Mouse (Mus musculus) heart, embryonic 11.5 days (tissue): Measurements from ENCODE around the gene Cux1. TPM values are rescaled to one million over a fixed set of nuclear protein-coding genes. Genes with fewer than 3 reads are reported as not detected.

Source experiments
- ATAC-seq: fragments of 200-750 bp; cut with Nextera tagmentation; replicated peaks from 2 replicates; pipeline ENCODE4 v1.8.0; 2017; ENCODE audit warnings: moderate library complexity; ENCODE audit not compliant: insufficient number of reproducible peaks, low FRiP score, low TSS enrichment
- H3K27ac ChIP-seq: fragments of 300-500 bp; sonication (generic); 2 replicates; pipeline ENCODE4 v1.5.1; 2014; ENCODE audit warnings: mild to moderate bottlenecking, low read depth, low read length
- H3K27me3 ChIP-seq: fragments of 300-500 bp; sonication (generic); 2 replicates; pipeline ENCODE4 v1.6.1; 2014; ENCODE audit warnings: mild to moderate bottlenecking, low read length, mixed read lengths; ENCODE audit not compliant: control insufficient read depth, insufficient read depth
- H3K36me3 ChIP-seq: fragments of 300-500 bp; sonication (generic); 2 replicates; pipeline ENCODE4 v1.6.1; 2014; ENCODE audit warnings: mild to moderate bottlenecking, low read length, moderate library complexity, mixed read lengths; ENCODE audit not compliant: control insufficient read depth, insufficient read depth
- H3K4me1 ChIP-seq: fragments of 300-500 bp; sonication (generic); 2 replicates; pipeline ENCODE4 v1.6.1; 2014; ENCODE audit warnings: low read length; ENCODE audit not compliant: control insufficient read depth, insufficient read depth
- H3K4me2 ChIP-seq: fragments of 300-500 bp; sonication (generic); 2 replicates; pipeline ENCODE4 v1.6.1; 2014; ENCODE audit warnings: mild to moderate bottlenecking, moderate library complexity
- H3K4me3 ChIP-seq: fragments of 300-500 bp; sonication (generic); 2 replicates; pipeline ENCODE4 v1.5.1; 2014; ENCODE audit warnings: low read depth, low read length
- H3K9ac ChIP-seq: fragments of 300-500 bp; sonication (generic); 2 replicates; pipeline ENCODE4 v1.6.1; 2014; ENCODE audit warnings: mild to moderate bottlenecking, low read depth, low read length, moderate library complexity
- H3K9me3 ChIP-seq: fragments of 300-500 bp; sonication (generic); replicated peaks from 2 replicates; pipeline ENCODE4 v1.6.1; 2016; ENCODE audit warnings: low read length; ENCODE audit not compliant: control insufficient read depth
- WGBS: fragments of 180-500 bp; shearing (Covaris S2); extraction: QIAGEN DNeasy Blood & Tissue Kit; methylation state at CpG from one replicate; pipeline ENCODE4 v1.1.7; 2014; ENCODE audit not compliant: insufficient replicate concordance; 5-methylcytosine and 5-hydroxymethylcytosine counted together
- polyA plus RNA-seq: library from polyadenylated mRNA; unstranded; fragments of >200 nt; fragmentation: Nextera tagmentation; extraction: Ambion mirVana; gene quantifications from 2 replicates; pipeline ENCODE4 v1.2.1, GENCODE M21; 2014

The Cux1 gene
- polyA plus RNA-seq, 1 experiment from 2014 or later, result 67.5 TPM

DNA sequence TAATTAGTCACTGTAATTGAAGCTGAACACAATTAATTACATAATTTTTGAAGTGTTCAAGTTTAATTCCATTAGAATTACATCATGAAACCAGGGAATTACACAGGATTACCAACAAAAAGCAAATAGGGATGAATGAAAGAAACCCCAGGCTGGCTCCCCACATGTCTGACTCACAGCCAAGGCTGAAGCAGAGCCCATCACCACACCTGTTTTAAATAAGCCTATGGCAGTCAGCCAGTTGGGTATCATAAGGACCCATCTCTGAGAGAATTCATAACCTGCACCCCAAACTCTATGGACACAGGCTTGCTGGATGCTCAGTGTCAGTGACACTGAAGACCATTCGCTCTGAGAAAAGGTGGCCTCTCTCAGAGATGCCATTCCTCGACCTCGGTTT is 15.2 kb downstream of the Cux1 start:
- Histone ChIP-seq H3K4me3 (no peak overlapping the region), H3K27ac (no peak overlapping the region), H3K4me1 (peaks cover 62% of the 10 kb centered on the region), H3K9me3 (no peaks in the 10 kb centered on the region), H3K36me3 (no peaks in the 10 kb centered on the region), H3K9ac (no peak overlapping the region), H3K4me2 (no peak overlapping the region), H3K27me3 (no peaks in the 10 kb centered on the region)
- no peak for ATAC-seq
- 78% methylated on average over 3 of the region's 3 CpGs for WGBS

DNA sequence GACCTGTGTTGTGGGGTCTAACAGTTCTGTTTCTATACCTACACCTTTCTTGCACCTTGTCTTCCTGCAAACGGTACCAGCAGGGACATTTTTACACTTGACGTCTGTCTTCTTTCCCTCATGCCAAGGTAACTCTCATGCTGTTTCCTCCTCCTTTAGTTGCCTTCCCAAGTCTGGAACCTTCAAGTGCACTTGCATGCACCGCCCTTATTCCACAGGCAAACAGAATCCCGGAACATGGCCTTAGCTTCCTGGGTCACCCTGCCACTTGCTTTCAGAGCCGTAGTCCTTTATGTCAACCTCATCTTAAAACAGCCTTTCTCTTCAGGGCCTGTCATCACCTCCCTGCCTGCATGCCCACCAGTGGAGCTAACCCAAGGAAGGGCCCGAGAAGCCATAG is 15.7 kb downstream of the Cux1 start:
- no peaks in the 10 kb centered on the region for H3K36me3 ChIP-seq
- H3K27ac ChIP-seq, result peak overlapping the region; percentile 22; the same call in 1 of the 2 replicates
- no peak overlapping the region for H3K4me3 ChIP-seq
- H3K27me3 ChIP-seq, result no peaks in the 10 kb centered on the region
- no peak overlapping the region for H3K9ac ChIP-seq
- H3K4me2 ChIP-seq, result peak overlapping the region; percentile 38; the same call in 1 of the 2 replicates
- H3K9me3 ChIP-seq, result no peaks in the 10 kb centered on the region
- ATAC-seq, result no peak
- peaks cover 56% of the 10 kb centered on the region for H3K4me1 ChIP-seq
- WGBS, result 50% methylated on average over 6 of the region's 6 CpGs

GRCm38 (mm10) chr5:136550726-136551125 is 16.6 kb downstream of the Cux1 start:
- no peak for ATAC-seq
- Histone ChIP-seq H3K36me3 (no peaks in the 10 kb centered on the region), H3K27ac (0 out of 2 replicates have a peak overlapping the region, but pooled peaks have one; percentile 7), H3K9ac (no peak overlapping the region), H3K4me3 (no peak overlapping the region), H3K4me2 (no peak overlapping the region), H3K27me3 (no peaks in the 10 kb centered on the region), H3K4me1 (peaks cover 52% of the 10 kb centered on the region), H3K9me3 (no peaks in the 10 kb centered on the region)
- 22% methylated on average over 2 of the region's 2 CpGs for WGBS

DNA sequence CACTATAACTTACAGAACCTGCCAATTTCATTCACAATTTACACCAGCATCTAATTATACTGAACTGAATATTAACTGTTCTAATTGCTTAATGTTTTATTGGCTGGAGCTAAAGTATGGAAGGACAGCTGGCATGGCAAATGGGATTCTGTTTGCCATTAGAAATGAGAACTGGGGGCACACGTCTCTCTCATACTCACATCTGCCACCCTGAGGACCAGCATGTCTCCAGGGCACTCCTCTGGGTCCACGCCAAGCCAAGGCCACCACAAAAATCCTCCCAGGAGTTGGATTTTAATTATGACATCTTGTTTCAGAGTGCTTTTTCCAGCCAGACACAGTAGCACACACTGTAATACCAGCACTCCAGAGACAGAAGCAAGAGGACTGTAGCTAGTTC is 18.5 kb downstream of the Cux1 start:
- Histone ChIP-seq H3K4me2 (no peak overlapping the region), H3K27me3 (no peaks in the 10 kb centered on the region), H3K4me1 (peaks cover 43% of the 10 kb centered on the region), H3K36me3 (no peaks in the 10 kb centered on the region), H3K9ac (no peak overlapping the region), H3K27ac (no peak overlapping the region), H3K4me3 (no peak overlapping the region), H3K9me3 (no peaks in the 10 kb centered on the region)
- ATAC-seq, result no peak
- 81% methylated on average over 2 of the region's 2 CpGs for WGBS

- Histone ChIP-seq H3K4me3 (no peak overlapping the region), H3K4me2 (no peak overlapping the region), H3K9me3 (no peaks in the 10 kb centered on the region), H3K27me3 (no peaks in the 10 kb centered on the region), H3K27ac (no peak overlapping the region), H3K36me3 (no peaks in the 10 kb centered on the region), H3K9ac (no peak overlapping the region), H3K4me1 (peaks cover 25% of the 10 kb centered on the region)
- ATAC-seq, result no peak
- WGBS, result 46% methylated on average over 4 of the region's 4 CpGs
Observed at GRCm38 (mm10) chr5:136545061-136545460, 22.2 kb downstream of the Cux1 start.

DNA sequence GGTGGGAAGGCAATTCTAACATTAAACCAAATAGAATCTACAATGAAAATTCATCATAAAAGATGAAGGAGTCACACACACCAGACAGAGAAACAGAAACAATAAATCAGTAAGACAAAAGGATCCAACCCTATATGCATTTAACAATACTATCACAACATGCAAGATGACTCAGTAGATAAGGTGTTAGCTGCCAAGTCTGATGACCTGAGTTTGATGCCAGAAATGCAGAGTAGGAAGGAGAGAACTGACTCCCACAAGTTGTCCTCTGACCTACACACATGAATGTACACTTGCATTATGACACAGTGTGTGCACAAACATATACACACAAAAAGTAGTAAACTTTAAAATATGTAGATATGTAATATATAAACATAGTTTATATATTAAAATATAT is 24.1 kb downstream of the Cux1 start:
- peaks cover 32% of the 10 kb centered on the region for H3K4me1 ChIP-seq
- H3K9ac ChIP-seq, result no peak overlapping the region
- ATAC-seq, result no peak
- no peaks in the 10 kb centered on the region for H3K27me3 ChIP-seq
- no peaks in the 10 kb centered on the region for H3K9me3 ChIP-seq
- no peak overlapping the region for H3K4me2 ChIP-seq
- H3K27ac ChIP-seq, result no peak overlapping the region
- no peaks in the 10 kb centered on the region for H3K36me3 ChIP-seq
- H3K4me3 ChIP-seq, result no peak overlapping the region

DNA sequence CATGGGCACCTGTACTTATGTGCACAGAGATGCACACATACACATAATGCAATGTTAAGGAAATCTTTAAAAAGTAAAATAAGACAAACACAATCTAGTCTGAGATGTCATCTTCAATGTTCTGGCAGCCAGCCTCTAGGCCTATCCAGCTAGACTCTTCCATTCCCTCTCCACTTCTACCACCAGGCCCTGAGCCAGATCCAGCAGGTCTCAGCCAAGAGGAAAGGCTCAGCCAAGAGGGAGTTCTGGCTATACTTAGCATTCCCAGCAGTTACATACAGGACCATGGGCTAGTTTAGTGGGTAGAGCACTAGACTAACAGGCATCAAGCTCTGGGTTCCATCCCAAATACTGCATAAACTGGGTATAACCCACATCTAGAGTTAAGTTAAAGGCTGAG is 26.3 kb downstream of the Cux1 start:
- Histone ChIP-seq H3K36me3 (no peaks in the 10 kb centered on the region), H3K27ac (peak overlapping the region; percentile 64), H3K9ac (no peak overlapping the region), H3K9me3 (no peaks in the 10 kb centered on the region), H3K27me3 (no peaks in the 10 kb centered on the region), H3K4me3 (no peak overlapping the region), H3K4me2 (no peak overlapping the region), H3K4me1 (peaks cover 32% of the 10 kb centered on the region)
- no peak for ATAC-seq

DNA sequence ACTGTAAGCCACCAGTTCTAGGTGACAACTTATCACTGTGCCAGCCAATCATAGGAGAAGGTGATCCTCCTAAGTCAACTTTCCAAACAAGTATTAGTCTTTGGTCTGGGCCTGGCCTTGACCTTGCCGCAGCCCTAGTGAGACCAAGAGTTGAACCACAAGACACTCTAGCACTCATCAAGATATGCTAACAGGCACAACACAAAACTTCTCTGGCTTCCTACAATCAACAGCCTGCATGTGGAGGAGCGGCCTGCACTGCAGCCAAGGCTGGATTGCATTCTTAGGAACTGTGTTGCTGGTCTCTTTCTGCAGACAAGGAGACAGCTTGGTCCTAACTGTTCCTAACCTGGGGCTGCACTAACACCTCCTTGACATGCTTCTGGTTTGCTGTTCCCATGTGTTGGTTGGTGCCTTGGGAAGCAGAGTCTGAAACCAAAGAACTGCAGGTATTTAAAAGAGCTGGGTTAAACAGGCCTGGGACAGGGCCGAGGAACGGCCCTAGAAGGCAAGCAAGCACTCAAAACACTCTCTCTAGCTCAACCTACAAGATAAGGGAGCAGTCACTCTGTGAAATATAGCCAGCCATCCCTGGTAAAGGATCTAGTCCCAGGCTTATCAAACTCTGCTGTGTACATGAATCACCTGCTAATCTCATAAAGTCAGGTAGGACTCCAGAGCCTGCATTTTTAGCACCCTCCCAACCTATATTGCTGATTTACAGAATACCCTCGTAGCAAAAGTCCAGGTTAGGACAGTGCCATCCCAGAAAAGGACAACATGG is 27.0 kb downstream of the Cux1 start:
- no peak overlapping the region for H3K4me3 ChIP-seq
- H3K27ac ChIP-seq, result peak overlapping the region; percentile 64
- H3K9ac ChIP-seq, result peak overlapping the region; percentile 28; the same call in 1 of the 2 replicates
- 44% methylated on average over 5 of the region's 5 CpGs for WGBS
- H3K36me3 ChIP-seq, result no peaks in the 10 kb centered on the region
- no peak overlapping the region for H3K4me2 ChIP-seq
- H3K4me1 ChIP-seq, result peaks cover 34% of the 10 kb centered on the region
- no peak for ATAC-seq
- no peaks in the 10 kb centered on the region for H3K27me3 ChIP-seq
- no peaks in the 10 kb centered on the region for H3K9me3 ChIP-seq

- Histone ChIP-seq H3K4me2 (no peak overlapping the region), H3K36me3 (no peaks in the 10 kb centered on the region), H3K9me3 (no peaks in the 10 kb centered on the region), H3K27me3 (no peaks in the 10 kb centered on the region), H3K9ac (no peak overlapping the region), H3K4me3 (no peak overlapping the region), H3K27ac (no peak overlapping the region), H3K4me1 (peaks cover 55% of the 10 kb centered on the region)
- WGBS, result 86% methylated on average over 4 of the region's 4 CpGs
- ATAC-seq, result no peak
Observed at GRCm38 (mm10) chr5:136536753-136537152, 30.5 kb downstream of the Cux1 start.
